Mouse (Mus musculus): ENCODE data around the gene Kcne1. TPM values are rescaled to one million over a fixed set of nuclear protein-coding genes. Genes with fewer than 3 reads are reported as not detected.

The Kcne1 gene
- 0.31 TPM in 1 of 2 replicates, not detected in the other for polyA plus RNA-seq (2015; fragmentation: Nextera tagmentation; extraction: Ambion mirVana)

DNA sequence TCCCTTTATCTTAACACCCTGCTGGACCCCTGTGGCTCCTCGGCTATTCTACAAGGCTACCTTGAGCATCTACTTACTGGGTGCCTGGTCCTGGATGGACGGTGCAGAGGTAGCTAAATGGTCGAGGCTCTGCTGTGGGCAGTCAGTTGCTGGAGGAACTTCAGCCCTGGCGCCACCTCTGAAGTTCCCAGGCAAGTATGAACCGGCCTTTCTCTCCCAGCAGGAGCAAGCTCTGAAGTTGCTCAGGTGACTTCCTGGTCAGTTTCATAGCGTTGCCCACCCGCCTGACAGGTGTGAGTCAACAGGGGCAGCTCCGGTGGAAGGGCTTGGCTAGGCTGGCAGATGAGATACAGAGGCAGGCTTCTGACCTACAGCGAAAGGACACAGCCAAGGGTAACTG lies at the start of gene Kcne1:
Gene Kcne1, minus strand, starts transcription at position 240 of the 400 bp plus-strand sequence.
- Histone ChIP-seq H3K27ac (no peak within 1 kb of the TSS), H3K36me3 (replicated peaks) (no peaks in the 10 kb centered on the region), H3K9ac (no peak within 1 kb of the TSS), H3K4me3 (no peak within 1 kb of the TSS), H3K4me1 (peaks cover 3% of the 10 kb centered on the region; the same call in 1 of the 2 replicates), H3K27me3 (replicated peaks) (no peaks in the 10 kb centered on the region), H3K9me3 (no peaks in the 10 kb centered on the region), H3K4me2 (no peak within 1 kb of the TSS)
- ATAC-seq (replicated peaks), result 0 out of 2 replicates have a peak, but pooled peaks have one; percentile 24
- WGBS, result 66% methylated on average over 9 of the region's 9 CpGs

DNA sequence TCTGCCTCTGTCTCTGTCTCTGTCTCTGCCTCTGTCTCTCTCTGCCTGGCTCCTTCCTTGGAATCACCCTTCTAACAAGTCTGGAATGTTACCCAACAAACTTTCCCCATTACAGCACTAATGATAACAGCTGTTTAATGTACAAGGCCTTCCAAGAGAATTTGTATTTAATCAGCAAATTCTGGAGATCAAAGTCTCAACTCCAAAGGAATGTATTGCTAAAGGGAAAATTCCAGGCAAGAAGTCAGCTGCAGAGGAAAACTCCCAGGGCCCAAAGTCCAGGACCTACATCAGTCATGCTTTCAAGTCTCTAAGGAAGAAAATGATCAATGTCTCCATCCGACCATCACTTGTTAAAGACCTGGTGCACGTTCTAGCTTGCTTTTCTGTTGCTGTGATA lies 48.6 kb upstream of the Kcne1 start:
- H3K27me3 ChIP-seq (replicated peaks), result no peaks in the 10 kb centered on the region
- no peak for ATAC-seq (replicated peaks)
- no peak overlapping the region for H3K4me3 ChIP-seq
- no peak overlapping the region for H3K9ac ChIP-seq
- WGBS, result 80% methylated on average over 2 of the region's 2 CpGs
- no peak overlapping the region for H3K27ac ChIP-seq
- H3K4me1 ChIP-seq, result peaks cover 9% of the 10 kb centered on the region
- no peaks in the 10 kb centered on the region for H3K36me3 ChIP-seq (replicated peaks)
- no peak overlapping the region for H3K4me2 ChIP-seq
- H3K9me3 ChIP-seq, result no peaks in the 10 kb centered on the region

DNA sequence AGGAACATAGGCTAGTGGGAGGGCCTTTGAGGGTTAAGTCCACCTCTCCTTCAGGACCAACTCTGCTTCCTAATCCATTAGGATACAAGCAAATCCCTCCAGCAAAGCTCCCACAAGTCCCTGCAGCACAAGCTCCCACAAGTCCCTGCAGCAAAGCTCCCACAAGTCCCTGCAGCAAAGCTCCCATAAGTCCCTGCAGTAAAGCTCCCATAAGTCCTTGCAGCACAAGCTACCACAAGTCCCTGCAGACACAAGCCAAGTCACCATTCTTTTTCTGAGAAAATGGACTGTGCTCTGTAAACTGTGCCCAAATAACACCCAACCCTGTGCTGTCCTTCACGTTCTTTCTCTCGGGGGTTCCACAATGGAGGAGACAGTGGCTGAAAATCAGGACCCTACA lies 44.9 kb upstream of the Kcne1 start:
- Histone ChIP-seq H3K9me3 (no peaks in the 10 kb centered on the region), H3K27me3 (replicated peaks) (no peaks in the 10 kb centered on the region), H3K27ac (no peak overlapping the region), H3K4me2 (no peak overlapping the region), H3K4me3 (no peak overlapping the region), H3K4me1 (peaks cover 33% of the 10 kb centered on the region), H3K36me3 (replicated peaks) (no peaks in the 10 kb centered on the region), H3K9ac (no peak overlapping the region)
- ATAC-seq (replicated peaks), result no peak
- 97% methylated on average over 2 of the region's 2 CpGs for WGBS

DNA sequence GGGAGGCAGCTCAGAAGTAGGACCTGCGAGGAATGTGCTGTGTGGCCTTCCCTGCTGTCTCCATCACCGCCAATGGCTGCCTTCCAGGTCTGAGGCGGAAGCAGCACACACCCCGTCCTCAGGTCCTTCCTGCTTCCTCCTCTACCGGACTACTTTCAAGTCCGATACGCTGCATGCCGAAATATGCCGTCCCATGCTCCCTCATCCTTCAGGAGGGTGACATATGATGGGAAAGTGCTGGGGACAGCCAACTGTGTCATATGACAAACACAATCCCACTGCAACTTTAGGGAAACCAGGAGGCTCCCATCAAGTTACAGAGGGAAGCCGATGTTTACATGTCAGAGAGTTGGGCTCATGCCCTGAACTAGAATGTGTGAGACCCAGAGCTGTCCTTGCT lies 43.8 kb upstream of the Kcne1 start:
- Histone ChIP-seq H3K4me2 (no peak overlapping the region), H3K9me3 (no peaks in the 10 kb centered on the region), H3K4me1 (peaks cover 41% of the 10 kb centered on the region), H3K27ac (no peak overlapping the region), H3K9ac (no peak overlapping the region), H3K4me3 (no peak overlapping the region), H3K27me3 (replicated peaks) (no peaks in the 10 kb centered on the region), H3K36me3 (replicated peaks) (no peaks in the 10 kb centered on the region)
- whole genome bisulfite sequencing, result 85% methylated on average over 10 of the region's 10 CpGs
- no peak for ATAC-seq (replicated peaks)

DNA sequence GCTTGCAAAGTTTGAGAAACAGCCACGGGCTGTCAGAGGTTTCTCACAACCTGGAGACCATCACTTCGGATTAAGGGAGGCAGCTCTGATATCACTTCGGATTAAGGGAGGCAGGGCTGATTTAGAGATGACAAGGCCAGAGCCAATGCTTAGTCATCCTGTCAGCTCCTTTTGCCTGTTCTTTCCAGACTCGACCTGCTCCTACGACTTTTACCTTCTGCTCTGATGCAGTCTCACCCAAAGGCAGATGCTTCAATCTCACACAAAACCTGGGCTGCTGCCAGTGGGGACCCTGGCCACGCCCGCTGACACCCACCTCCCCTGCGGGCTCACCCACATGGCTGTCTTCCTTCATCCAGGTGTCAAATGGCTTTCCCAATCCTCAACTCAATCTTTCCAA lies 42.9 kb upstream of the Kcne1 start:
- no peak overlapping the region for H3K9ac ChIP-seq
- no peak overlapping the region for H3K4me3 ChIP-seq
- no peaks in the 10 kb centered on the region for H3K9me3 ChIP-seq
- H3K27me3 ChIP-seq (replicated peaks), result no peaks in the 10 kb centered on the region
- ATAC-seq (replicated peaks), result no peak
- peaks cover 41% of the 10 kb centered on the region for H3K4me1 ChIP-seq
- no peak overlapping the region for H3K4me2 ChIP-seq
- H3K36me3 ChIP-seq (replicated peaks), result no peaks in the 10 kb centered on the region
- WGBS, result 42% methylated on average over 8 of the region's 8 CpGs
- no peak overlapping the region for H3K27ac ChIP-seq

DNA sequence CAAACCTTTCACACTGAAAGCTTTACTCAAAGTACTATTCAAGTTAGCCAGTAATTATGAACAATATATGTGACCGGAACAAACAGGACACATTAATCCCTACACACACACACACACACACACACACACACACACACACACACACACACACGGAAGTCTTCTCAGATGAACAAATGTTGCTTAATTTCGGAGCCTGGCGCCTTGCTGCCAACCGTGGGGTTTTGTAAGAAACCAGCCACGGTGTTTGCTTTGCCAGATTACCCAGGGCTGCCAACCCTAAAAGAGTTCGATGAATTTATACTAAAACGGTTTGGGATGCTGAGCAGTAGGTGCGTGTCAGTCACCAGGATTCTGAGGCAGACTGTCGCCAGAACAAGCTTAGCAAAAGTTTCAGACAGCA lies 41.9 kb upstream of the Kcne1 start:
- Histone ChIP-seq H3K27ac (no peak overlapping the region), H3K9ac (no peak overlapping the region), H3K36me3 (replicated peaks) (0 out of 2 replicates have a peak, but pooled peaks cover under 1% of the 10 kb centered on the region), H3K4me3 (no peak overlapping the region), H3K9me3 (no peaks in the 10 kb centered on the region), H3K27me3 (replicated peaks) (no peaks in the 10 kb centered on the region), H3K4me1 (peaks cover 41% of the 10 kb centered on the region), H3K4me2 (no peak overlapping the region)
- 50% methylated on average over 10 of the region's 10 CpGs for WGBS
- no peak for ATAC-seq (replicated peaks)

DNA sequence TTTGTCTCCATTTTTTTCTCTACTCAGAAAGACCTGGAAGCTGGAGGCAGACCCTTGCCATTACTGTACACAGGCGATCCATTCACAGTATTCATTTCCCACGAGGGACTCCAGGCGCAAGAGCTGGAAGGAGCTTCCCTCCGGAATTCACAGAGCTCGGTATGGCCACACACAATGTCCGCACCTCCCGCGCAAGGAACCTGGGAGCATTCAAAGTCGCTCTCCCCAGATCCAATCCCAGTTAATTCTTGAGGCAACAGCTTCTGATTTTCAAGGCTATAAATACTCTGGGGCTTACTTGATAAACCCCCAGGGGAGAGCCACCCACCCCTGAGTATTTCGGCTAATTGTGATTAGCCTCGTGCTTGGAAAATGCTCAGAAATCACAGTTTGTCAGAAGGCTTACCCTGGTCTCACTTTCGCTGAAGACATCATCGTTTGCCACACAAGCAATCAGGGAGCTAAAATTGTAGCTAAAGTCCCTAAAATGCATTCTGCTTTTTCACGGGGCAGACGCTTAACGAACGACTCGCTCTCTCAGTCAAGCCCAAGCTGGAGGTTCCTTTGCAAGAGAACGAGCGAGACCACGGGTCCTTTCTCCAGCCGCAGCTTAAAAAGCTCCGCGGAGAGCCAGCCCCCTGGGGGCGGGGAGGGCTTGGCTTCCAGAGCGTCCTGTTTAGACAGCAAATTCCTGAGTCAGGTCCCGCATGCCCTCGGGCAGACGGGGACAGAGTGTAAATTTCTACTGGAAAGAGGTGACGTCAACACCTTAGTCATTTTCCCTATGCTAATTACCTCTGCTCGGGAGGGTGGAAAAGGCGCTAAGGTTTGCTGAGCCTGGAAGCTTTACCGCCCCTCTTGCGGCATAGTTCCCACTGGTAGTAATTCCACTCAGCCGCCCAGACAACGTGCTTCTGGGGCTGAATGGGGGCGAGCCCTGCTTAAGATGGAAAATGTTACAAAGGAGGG lies 40.5 kb upstream of the Kcne1 start:
- peaks cover 5% of the 10 kb centered on the region for H3K36me3 ChIP-seq (replicated peaks)
- peak; percentile 72 for ATAC-seq (replicated peaks)
- peak overlapping the region; percentile 65 for H3K4me2 ChIP-seq
- no peaks in the 10 kb centered on the region for H3K27me3 ChIP-seq (replicated peaks)
- no peaks in the 10 kb centered on the region for H3K9me3 ChIP-seq
- peak overlapping the region; percentile 40 for H3K9ac ChIP-seq
- peaks cover 41% of the 10 kb centered on the region for H3K4me1 ChIP-seq
- peak overlapping the region; percentile 71 for H3K27ac ChIP-seq
- WGBS, result under 1% methylated on average over 37 of the region's 37 CpGs
- peak overlapping the region; percentile 38 for H3K4me3 ChIP-seq

DNA sequence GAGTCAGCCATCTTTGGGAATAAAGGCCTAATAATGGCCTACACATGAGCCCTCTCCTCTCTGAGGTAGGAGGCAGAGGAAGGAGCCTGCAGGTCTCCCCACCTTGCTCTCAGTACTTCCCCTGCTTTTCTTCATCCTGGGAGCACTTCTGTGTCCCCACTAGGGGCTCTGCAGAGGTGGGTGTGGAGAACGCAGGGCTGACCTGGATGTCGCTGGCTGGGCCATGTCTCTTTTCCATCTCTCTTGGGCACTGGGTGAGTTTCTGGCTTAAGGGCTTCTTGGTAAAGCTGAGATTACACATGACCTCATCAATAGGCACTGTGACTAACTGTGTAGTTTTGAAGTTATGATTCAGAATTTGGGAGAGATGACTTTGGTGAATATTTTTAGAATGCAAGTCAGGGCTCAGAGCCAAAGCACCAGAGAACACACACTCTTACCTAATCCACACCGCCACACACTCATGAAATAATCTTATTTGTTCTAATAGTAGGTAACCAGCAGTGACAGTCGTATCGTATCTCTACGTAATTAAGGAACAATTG lies 39.4 kb upstream of the Kcne1 start:
- H3K4me1 ChIP-seq, result peaks cover 41% of the 10 kb centered on the region
- H3K9ac ChIP-seq, result no peak overlapping the region
- peaks cover 5% of the 10 kb centered on the region for H3K36me3 ChIP-seq (replicated peaks)
- no peak for ATAC-seq (replicated peaks)
- peak overlapping the region; percentile 65 for H3K4me2 ChIP-seq
- H3K27ac ChIP-seq, result no peak overlapping the region
- no peaks in the 10 kb centered on the region for H3K27me3 ChIP-seq (replicated peaks)
- 52% methylated on average over 6 of the region's 6 CpGs for WGBS
- H3K4me3 ChIP-seq, result no peak overlapping the region
- no peaks in the 10 kb centered on the region for H3K9me3 ChIP-seq

DNA sequence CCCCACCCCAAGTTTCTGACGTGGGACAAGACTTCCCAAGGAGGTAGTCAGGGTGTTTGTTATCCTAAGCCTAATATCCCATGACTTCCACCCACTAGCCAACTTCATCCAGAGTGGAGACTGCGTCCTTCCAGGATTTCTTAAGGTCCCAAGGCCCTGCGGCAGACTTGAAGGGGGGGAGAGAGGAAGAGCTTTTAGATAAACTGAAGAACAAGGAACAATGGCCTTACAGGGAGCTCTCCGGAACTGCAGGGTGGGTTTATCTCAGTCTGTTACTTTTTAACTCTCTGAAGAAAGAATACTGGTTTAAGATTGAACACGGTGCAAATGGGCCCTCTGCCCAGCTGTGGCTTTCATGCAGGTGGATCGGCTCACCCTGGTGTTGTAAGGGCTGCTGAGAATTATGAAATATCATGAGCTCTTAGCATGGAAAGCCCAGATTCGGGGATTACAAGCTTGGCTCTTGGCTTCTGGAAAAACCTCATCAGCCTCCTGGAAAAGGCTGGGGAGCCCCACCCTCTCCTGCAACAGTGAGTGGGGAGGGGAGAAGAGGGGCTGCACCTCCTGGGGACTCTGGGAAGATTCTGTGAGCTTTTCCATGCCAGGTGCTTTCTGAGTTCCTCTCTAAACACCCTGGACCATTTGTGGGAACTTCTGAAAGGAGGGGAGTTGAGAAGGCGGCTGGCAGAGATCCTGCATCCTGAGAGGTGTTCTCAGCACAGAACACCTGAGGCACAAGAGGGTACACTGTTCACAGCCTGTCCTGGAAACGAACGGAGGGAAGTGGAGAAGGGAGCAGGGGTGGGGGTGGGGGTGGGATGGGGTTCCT lies 38.7 kb upstream of the Kcne1 start:
- H3K36me3 ChIP-seq (replicated peaks), result peaks cover 5% of the 10 kb centered on the region
- no peak overlapping the region for H3K9ac ChIP-seq
- H3K4me2 ChIP-seq, result no peak overlapping the region
- no peaks in the 10 kb centered on the region for H3K9me3 ChIP-seq
- 56% methylated on average over 10 of the region's 10 CpGs for WGBS
- H3K4me3 ChIP-seq, result no peak overlapping the region
- H3K27me3 ChIP-seq (replicated peaks), result no peaks in the 10 kb centered on the region
- H3K4me1 ChIP-seq, result peaks cover 41% of the 10 kb centered on the region
- ATAC-seq (replicated peaks), result no peak
- H3K27ac ChIP-seq, result no peak overlapping the region

DNA sequence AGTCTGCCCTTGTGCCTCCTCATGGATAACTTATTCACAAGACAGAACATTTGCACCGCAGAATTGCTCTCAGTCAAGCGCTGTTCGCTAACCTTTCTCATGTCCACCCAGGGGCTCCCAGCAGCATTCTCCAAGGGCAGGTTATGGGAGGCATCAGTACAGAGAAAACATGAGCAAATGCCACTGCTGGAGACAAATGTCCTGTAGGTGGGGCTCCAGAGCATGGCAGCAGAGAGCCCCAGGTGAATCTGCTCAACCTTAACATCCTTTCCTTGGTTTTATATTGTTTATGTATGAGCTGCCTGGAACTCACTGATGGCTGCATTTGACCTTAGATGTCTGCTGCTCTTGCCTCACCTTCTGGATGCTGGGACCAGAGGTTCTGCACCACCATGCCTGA lies 34.5 kb upstream of the Kcne1 start:
- H3K4me1 ChIP-seq, result peaks cover 11% of the 10 kb centered on the region
- H3K27ac ChIP-seq, result no peak overlapping the region
- WGBS, result 99% methylated on average over 3 of the region's 3 CpGs
- H3K27me3 ChIP-seq (replicated peaks), result no peaks in the 10 kb centered on the region
- no peak for ATAC-seq (replicated peaks)
- peaks cover 5% of the 10 kb centered on the region for H3K36me3 ChIP-seq (replicated peaks)
- no peak overlapping the region for H3K4me2 ChIP-seq
- no peaks in the 10 kb centered on the region for H3K9me3 ChIP-seq
- H3K9ac ChIP-seq, result no peak overlapping the region
- no peak overlapping the region for H3K4me3 ChIP-seq

DNA sequence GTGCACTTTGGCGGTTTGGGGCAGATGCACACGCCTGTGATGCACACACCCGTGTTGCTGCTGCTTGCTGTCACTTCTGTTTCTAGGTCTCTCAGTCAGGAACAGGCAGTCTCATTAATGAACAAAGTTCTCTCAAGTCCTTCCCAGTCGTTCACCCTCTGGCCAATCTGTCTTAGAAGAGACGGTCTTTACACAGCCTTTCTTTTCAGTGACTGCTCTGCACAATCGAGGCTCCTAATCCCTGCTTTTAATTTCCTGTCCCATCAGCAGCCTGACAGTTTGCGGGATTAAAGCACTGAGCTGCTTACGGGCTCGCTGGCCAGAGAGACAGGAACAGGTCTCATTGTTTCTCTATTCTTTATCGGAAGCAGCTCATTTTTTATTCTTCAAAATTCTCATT lies 28.4 kb upstream of the Kcne1 start:
- H3K4me1 ChIP-seq, result peaks cover 12% of the 10 kb centered on the region
- no peak for ATAC-seq (replicated peaks)
- no peak overlapping the region for H3K4me2 ChIP-seq
- H3K9ac ChIP-seq, result no peak overlapping the region
- H3K9me3 ChIP-seq, result no peaks in the 10 kb centered on the region
- H3K27ac ChIP-seq, result peak overlapping the region; percentile 2; the same call in 1 of the 2 replicates
- WGBS, result 22% methylated on average over 10 of the region's 10 CpGs
- H3K36me3 ChIP-seq (replicated peaks), result no peaks in the 10 kb centered on the region
- H3K27me3 ChIP-seq (replicated peaks), result no peaks in the 10 kb centered on the region
- H3K4me3 ChIP-seq, result no peak overlapping the region

DNA sequence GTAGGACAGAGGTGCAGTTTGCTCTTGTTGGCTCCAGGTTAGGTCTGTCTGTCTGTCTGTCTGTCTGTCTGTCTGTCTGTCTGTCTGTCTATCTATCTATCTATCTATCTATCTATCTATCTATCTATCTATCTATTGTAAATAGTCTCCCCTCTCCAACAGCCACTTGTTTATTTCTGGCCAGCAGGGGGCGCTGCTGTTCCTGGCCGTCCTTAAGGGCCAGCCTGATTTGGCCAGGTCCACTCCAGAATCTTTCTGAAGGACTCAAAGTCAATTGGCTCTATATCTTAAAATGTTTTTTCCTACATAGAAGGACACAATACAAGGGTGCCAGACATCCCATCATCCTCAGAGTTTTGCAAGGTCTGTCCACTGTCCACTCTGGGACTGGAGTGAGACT lies 25.8 kb upstream of the Kcne1 start:
- Histone ChIP-seq H3K4me1 (peaks cover 15% of the 10 kb centered on the region), H3K36me3 (replicated peaks) (no peaks in the 10 kb centered on the region), H3K4me3 (no peak overlapping the region), H3K9ac (no peak overlapping the region), H3K4me2 (no peak overlapping the region), H3K9me3 (no peaks in the 10 kb centered on the region), H3K27me3 (replicated peaks) (no peaks in the 10 kb centered on the region), H3K27ac (no peak overlapping the region)
- ATAC-seq (replicated peaks), result no peak
- WGBS, result 1% methylated on average over 2 of the region's 2 CpGs
